Mouse (Mus musculus) embryonic facial prominence, embryonic 14.5 days (tissue): ENCODE measurements around the gene Stra6. TPM values are rescaled to one million over a fixed set of nuclear protein-coding genes. Genes with fewer than 3 reads are reported as not detected.

Experiments
- ATAC-seq: fragments of 200-750 bp; cut with Nextera tagmentation; 2 replicates; pipeline ENCODE4 v1.8.0; 2017; ENCODE audit warnings: low read depth, moderate number of reproducible peaks, moderate TSS enrichment
- DNase-seq: peaks from one replicate; pipeline ENCODE4 v3.0.0-alpha.2; 2015; ENCODE audit warnings: low spot score
- H3K27ac ChIP-seq: fragments of 300-500 bp; sonication (generic); replicated peaks from 2 replicates; pipeline ENCODE4 v1.5.1; 2014; ENCODE audit warnings: low read depth, mild to moderate bottlenecking, low read length, moderate library complexity
- H3K27me3 ChIP-seq: fragments of 300-500 bp; sonication (generic); replicated peaks from 2 replicates; pipeline ENCODE4 v1.6.1; 2014; ENCODE audit warnings: low read length; ENCODE audit not compliant: control insufficient read depth, insufficient read depth
- H3K36me3 ChIP-seq: fragments of 300-500 bp; sonication (generic); 2 replicates; pipeline ENCODE4 v1.6.1; 2014; ENCODE audit warnings: low read length, mixed read lengths; ENCODE audit not compliant: control insufficient read depth, insufficient read depth
- H3K4me1 ChIP-seq: fragments of 300-500 bp; sonication (generic); 2 replicates; pipeline ENCODE4 v1.6.1; 2014; ENCODE audit warnings: antibody characterized with exemption, low read length; ENCODE audit not compliant: control insufficient read depth, insufficient read depth
- H3K4me2 ChIP-seq: fragments of 300-500 bp; sonication (generic); 2 replicates; pipeline ENCODE4 v1.6.1; 2014; ENCODE audit warnings: low read depth, mild to moderate bottlenecking, low read length, moderate library complexity, mixed read lengths
- H3K4me3 ChIP-seq: fragments of 300-500 bp; sonication (generic); 2 replicates; pipeline ENCODE4 v1.5.1; 2014; ENCODE audit warnings: low read depth, mild to moderate bottlenecking, low read length
- H3K9ac ChIP-seq: fragments of 300-500 bp; sonication (generic); 2 replicates; pipeline ENCODE4 v1.6.1; 2014; ENCODE audit warnings: low read depth, mild to moderate bottlenecking, low read length, moderate library complexity, mixed read lengths
- H3K9me3 ChIP-seq: fragments of 300-500 bp; sonication (generic); 2 replicates; pipeline ENCODE4 v1.6.1; 2016; ENCODE audit warnings: low read length; ENCODE audit not compliant: control insufficient read depth
- WGBS: fragments of 180-500 bp; shearing (Covaris S2); extraction: QIAGEN DNeasy Blood & Tissue Kit; methylation state at CpG from one replicate; pipeline ENCODE4 v1.1.7; 2014; 5-methylcytosine and 5-hydroxymethylcytosine counted together
- polyA plus RNA-seq: library from polyadenylated mRNA; unstranded; fragments of >200 nt; fragmentation: Nextera tagmentation; extraction: Ambion mirVana; gene quantifications from 2 replicates; pipeline ENCODE4 v1.2.1, GENCODE M21; 2014

Stra6 gene
- polyA plus RNA-seq, 1 experiment from 2014 or later: 10.5 TPM

DNA sequence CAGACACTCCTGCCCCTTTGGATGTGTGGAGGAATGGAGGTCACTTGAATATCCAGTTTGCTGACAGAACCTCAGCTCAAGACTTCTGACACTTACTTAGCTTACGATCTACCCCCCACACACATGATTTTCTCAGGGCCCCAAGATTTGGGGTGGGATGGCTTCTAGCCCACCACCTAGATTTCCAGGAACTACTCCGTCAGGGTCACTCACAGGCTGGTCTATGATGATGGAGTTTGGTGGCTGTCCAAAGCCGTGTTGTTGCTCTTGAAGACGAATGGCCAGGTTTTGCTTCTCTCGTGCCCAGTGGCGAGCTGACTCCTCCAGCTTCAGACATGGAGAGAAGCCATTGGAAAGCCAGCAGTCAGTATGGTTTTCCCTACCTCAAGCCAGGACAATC lies 34.0 kb upstream of the Stra6 start:
- 79% methylated on average over 6 of the region's 6 CpGs for WGBS

DNA sequence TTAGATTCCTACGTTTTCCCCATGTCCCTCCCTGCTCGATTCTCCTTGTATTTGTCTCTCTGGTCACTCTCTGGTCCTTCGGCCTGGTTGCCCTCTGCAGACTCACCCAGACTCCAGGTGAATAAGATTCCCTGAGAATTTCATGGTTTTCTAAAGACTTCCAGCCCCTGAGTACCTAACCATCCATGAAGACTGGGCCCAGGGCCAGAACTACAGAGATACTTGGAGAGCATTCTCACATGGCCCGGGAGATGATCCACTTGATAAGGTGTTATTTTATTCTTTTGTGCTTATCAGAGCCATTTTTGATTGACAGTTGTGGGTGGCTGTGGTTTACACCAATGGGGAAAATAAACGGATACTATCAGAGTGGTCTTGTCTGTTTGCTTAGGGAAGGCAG lies 31.7 kb upstream of the Stra6 start:
- 67% methylated on average over 5 of the region's 5 CpGs for WGBS
- Histone ChIP-seq H3K4me3 (no peak overlapping the region), H3K27ac (no peak overlapping the region), H3K9me3 (no peaks in the 10 kb centered on the region), H3K36me3 (no peaks in the 10 kb centered on the region), H3K4me1 (no peaks in the 10 kb centered on the region), H3K4me2 (no peak overlapping the region), H3K9ac (no peak overlapping the region), H3K27me3 (no peaks in the 10 kb centered on the region)
- DNase-seq (no peak), ATAC-seq (no peak)

More for the DNA sequence above, 34.0 kb upstream of the Stra6 start:
- no peak overlapping the region for H3K4me2 ChIP-seq
- no peak overlapping the region for H3K9ac ChIP-seq
- ATAC-seq (no peak), DNase-seq (no peak)
- no peaks in the 10 kb centered on the region for H3K9me3 ChIP-seq
- H3K4me1 ChIP-seq: no peaks in the 10 kb centered on the region
- no peak overlapping the region for H3K4me3 ChIP-seq
- no peaks in the 10 kb centered on the region for H3K36me3 ChIP-seq
- no peak overlapping the region for H3K27ac ChIP-seq
- H3K27me3 ChIP-seq: no peaks in the 10 kb centered on the region

DNA sequence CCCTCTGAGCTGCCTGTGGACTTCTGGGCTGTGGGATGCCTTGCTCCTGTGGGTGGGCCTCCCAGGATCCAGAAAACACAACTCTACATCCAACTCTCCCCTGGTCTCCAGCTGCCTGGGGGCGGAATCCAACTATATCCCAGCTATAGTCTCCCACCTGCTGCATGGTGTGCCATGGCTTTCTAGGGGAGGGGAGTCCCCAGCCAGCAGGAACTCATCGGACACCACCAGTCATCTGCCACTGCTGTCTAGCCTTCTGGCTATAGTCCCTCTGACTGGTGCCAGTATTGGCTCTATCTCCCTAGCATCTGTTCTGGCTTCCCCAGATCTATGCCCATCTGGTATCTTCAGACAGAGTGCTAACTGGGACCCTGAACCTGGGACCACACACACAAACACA lies 28.1 kb upstream of the Stra6 start:
- ATAC-seq: no peak
- Histone ChIP-seq H3K36me3 (no peaks in the 10 kb centered on the region), H3K9me3 (no peaks in the 10 kb centered on the region), H3K4me1 (no peaks in the 10 kb centered on the region), H3K27me3 (no peaks in the 10 kb centered on the region), H3K4me3 (no peak overlapping the region), H3K27ac (no peak overlapping the region), H3K4me2 (no peak overlapping the region), H3K9ac (no peak overlapping the region)
- no peak for DNase-seq
- WGBS: 82% methylated on average over 2 of the region's 2 CpGs

DNA sequence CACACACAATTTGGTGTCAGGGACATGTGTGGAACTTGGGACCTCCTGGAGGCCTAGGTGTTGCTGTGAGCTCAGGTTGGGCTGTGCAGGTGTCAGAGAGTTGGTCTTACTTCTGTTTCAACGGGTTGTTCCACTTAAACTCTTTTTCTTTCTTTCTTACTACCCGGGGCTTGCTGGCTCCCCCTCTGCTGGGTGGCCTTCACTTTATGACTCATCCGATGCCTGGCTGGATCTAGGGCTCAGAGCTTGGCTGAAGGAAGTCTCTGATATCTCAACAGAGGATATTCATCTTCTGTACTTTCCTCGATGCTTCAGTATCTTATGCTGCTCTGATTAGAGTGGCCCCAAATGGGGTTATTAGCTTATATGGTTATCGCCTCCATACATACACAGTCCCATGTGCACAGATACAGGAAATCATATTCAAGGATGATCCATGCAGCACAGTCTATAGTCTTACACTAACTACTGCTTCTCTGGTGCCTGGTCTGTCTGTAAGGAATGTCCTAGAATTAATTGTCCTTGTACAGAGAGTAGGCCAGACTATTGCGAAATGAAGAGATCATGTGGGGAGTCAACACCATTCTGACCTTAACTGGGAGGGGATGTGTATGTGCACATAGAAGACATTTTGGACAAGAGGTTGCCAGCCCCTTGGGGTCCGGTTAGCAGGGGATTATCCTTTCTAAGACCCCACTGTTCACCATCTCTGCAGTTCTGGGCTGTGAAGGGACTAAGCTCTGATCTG lies 27.5 kb upstream of the Stra6 start:
- Histone ChIP-seq H3K36me3 (no peaks in the 10 kb centered on the region), H3K4me1 (no peaks in the 10 kb centered on the region), H3K27ac (no peak overlapping the region), H3K9ac (no peak overlapping the region), H3K9me3 (no peaks in the 10 kb centered on the region), H3K27me3 (no peaks in the 10 kb centered on the region), H3K4me3 (no peak overlapping the region), H3K4me2 (no peak overlapping the region)
- ATAC-seq (no peak), DNase-seq (no peak)
- WGBS: 69% methylated on average over 7 of the region's 7 CpGs

DNA sequence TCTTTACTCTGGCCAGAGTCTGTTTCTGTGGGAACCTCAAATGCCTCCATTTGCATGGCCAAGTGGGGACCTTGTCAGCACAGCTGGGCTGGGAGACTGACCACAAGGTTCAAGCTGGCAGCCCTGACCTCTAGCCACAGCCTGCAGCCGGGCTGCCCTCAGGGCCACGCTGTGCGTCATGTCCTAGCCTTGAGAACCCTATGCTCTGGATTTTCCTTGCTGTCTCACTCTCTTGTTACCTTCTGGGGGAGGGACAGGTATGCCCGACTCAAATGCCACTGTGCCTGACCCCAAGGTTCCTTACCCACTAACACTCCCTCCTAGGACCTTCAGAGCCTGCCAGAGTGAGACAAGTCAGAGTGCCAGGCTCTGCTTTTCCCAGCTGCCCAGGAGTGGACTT lies 26.6 kb upstream of the Stra6 start:
- H3K9me3 ChIP-seq: no peaks in the 10 kb centered on the region
- no peak overlapping the region for H3K4me3 ChIP-seq
- DNase-seq (no peak), ATAC-seq (no peak)
- no peaks in the 10 kb centered on the region for H3K36me3 ChIP-seq
- H3K4me2 ChIP-seq: no peak overlapping the region
- no peaks in the 10 kb centered on the region; the same call in 1 of the 2 replicates for H3K4me1 ChIP-seq
- H3K27me3 ChIP-seq: no peaks in the 10 kb centered on the region
- no peak overlapping the region for H3K9ac ChIP-seq
- WGBS: 55% methylated on average over 4 of the region's 4 CpGs
- no peak overlapping the region for H3K27ac ChIP-seq

- peak; percentile 90 for DNase-seq
- no peaks in the 10 kb centered on the region for H3K27me3 ChIP-seq
- no peak overlapping the region for H3K4me3 ChIP-seq
- no peaks in the 10 kb centered on the region for H3K9me3 ChIP-seq
- H3K36me3 ChIP-seq: no peaks in the 10 kb centered on the region
- no peak overlapping the region for H3K9ac ChIP-seq
- peaks cover 8% of the 10 kb centered on the region; the same call in 1 of the 2 replicates for H3K4me1 ChIP-seq
- WGBS: 27% methylated on average over 19 of the region's 19 CpGs
- H3K4me2 ChIP-seq: no peak overlapping the region
- no peak overlapping the region for H3K27ac ChIP-seq
- ATAC-seq: peak; percentile 83
Measured at GRCm38 (mm10) chr9:58038500-58039168, 25.0 kb upstream of the Stra6 start.

DNA sequence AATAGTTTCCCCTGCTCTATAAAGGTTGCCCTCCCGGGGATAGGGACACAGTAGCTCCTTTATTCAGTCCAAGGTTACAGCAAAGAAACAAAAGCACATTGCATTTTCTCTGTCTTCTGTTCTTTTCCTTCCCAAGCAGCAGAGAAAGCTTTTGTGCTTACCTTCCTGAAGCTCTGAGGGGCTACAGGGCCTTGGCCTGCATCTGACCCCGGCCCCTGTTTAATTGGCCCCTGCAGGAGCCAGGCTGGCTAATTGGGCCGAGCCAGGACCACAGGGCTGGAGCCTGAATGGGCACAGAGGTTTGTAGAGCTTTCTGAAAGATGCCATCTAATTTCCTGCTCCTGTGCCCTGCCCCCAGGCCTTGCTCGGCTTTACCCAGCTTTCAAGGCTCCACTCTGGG lies 22.6 kb upstream of the Stra6 start:
- no peak for DNase-seq
- 28% methylated on average over 4 of the region's 4 CpGs for WGBS
- no peak for ATAC-seq
- no peaks in the 10 kb centered on the region for H3K27me3 ChIP-seq
- no peak overlapping the region for H3K9ac ChIP-seq
- no peaks in the 10 kb centered on the region for H3K9me3 ChIP-seq
- peaks cover 8% of the 10 kb centered on the region; the same call in 1 of the 2 replicates for H3K4me1 ChIP-seq
- H3K36me3 ChIP-seq: no peaks in the 10 kb centered on the region
- H3K27ac ChIP-seq: no peak overlapping the region
- H3K4me3 ChIP-seq: no peak overlapping the region
- H3K4me2 ChIP-seq: no peak overlapping the region

DNA sequence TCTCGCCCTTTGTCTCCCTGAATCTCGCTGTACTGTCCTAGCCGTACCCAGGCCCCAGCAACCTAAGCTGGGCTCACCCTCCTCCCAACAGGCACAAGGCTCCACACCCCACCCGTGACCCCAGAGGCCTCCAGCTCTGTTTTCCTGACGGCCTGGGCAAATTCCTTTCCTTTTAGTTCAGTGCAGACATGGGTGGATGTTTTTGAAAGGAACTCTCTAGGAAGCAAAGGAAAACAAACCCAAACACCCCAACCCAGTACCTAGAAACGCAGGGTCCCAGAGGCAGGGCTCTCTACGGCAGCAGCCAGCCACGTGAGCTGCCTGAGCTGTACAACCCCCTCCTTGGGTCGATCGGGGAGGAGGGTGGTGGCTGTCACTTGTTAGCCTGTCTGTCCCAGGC lies 21.2 kb upstream of the Stra6 start:
- Histone ChIP-seq H3K9ac (no peak overlapping the region), H3K4me1 (peaks cover 8% of the 10 kb centered on the region; the same call in 1 of the 2 replicates), H3K4me3 (no peak overlapping the region), H3K9me3 (no peaks in the 10 kb centered on the region), H3K27ac (no peak overlapping the region), H3K36me3 (no peaks in the 10 kb centered on the region), H3K4me2 (no peak overlapping the region), H3K27me3 (no peaks in the 10 kb centered on the region)
- 29% methylated on average over 10 of the region's 10 CpGs for WGBS
- DNase-seq (no peak), ATAC-seq (no peak)
